Mouse (Mus musculus): ENCODE results near the gene Plin2. TPM values are rescaled to one million over a fixed set of nuclear protein-coding genes. Genes with fewer than 3 reads are reported as not detected.

Plin2 gene
- polyA plus RNA-seq, 1 experiment from 2014 or later, result 62.4 TPM

- Histone ChIP-seq H3K4me2 (replicated peaks) (no peak overlapping the region), H3K36me3 (no peaks in the 10 kb centered on the region), H3K9ac (no peak overlapping the region), H3K27me3 (no peaks in the 10 kb centered on the region; the same call in 1 of the 2 replicates), H3K4me3 (no peak overlapping the region), H3K4me1 (no peaks in the 10 kb centered on the region), H3K27ac (no peak overlapping the region), H3K9me3 (replicated peaks) (no peaks in the 10 kb centered on the region)
- WGBS, result 92% methylated on average over 7 of the region's 7 CpGs
- ATAC-seq (ENCODE audit: low FRiP score), result no peak
These were observed 23.1 kb upstream of the Plin2 start for GRCm38 (mm10) chr4:86692931-86693330.

- H3K9me3 ChIP-seq (replicated peaks), result no peaks in the 10 kb centered on the region
- H3K36me3 ChIP-seq, result no peaks in the 10 kb centered on the region
- H3K9ac ChIP-seq, result no peak overlapping the region
- H3K4me3 ChIP-seq, result no peak overlapping the region
- no peak for ATAC-seq (ENCODE audit: low FRiP score)
- no peak overlapping the region for H3K27ac ChIP-seq
- H3K4me2 ChIP-seq (replicated peaks), result no peak overlapping the region
- no peaks in the 10 kb centered on the region; the same call in 1 of the 2 replicates for H3K27me3 ChIP-seq
- WGBS, result 77% methylated on average over 4 of the region's 4 CpGs
- H3K4me1 ChIP-seq, result no peaks in the 10 kb centered on the region
These were observed 21.4 kb upstream of the Plin2 start for GRCm38 (mm10) chr4:86691290-86691689.

- Histone ChIP-seq H3K36me3 (no peaks in the 10 kb centered on the region), H3K9ac (no peak overlapping the region), H3K4me2 (replicated peaks) (no peak overlapping the region), H3K27me3 (no peaks in the 10 kb centered on the region; the same call in 1 of the 2 replicates), H3K9me3 (replicated peaks) (no peaks in the 10 kb centered on the region), H3K27ac (no peak overlapping the region), H3K4me3 (no peak overlapping the region), H3K4me1 (no peaks in the 10 kb centered on the region)
- ATAC-seq (ENCODE audit: low FRiP score), result no peak
- 85% methylated on average over 6 of the region's 6 CpGs for WGBS
These were observed 20.9 kb upstream of the Plin2 start for GRCm38 (mm10) chr4:86690768-86691167.

GRCm38 (mm10) chr4:86690194-86690593 lies 20.3 kb upstream of the Plin2 start:
- no peak overlapping the region for H3K27ac ChIP-seq
- ATAC-seq (ENCODE audit: low FRiP score), result no peak

GRCm38 (mm10) chr4:86689056-86689735 lies 19.3 kb upstream of the Plin2 start:
- H3K9ac ChIP-seq, result no peak overlapping the region
- no peaks in the 10 kb centered on the region for H3K36me3 ChIP-seq
- H3K4me3 ChIP-seq, result no peak overlapping the region
- ATAC-seq (ENCODE audit: low FRiP score), result no peak
- 82% methylated on average over 10 of the region's 10 CpGs for WGBS
- no peak overlapping the region for H3K27ac ChIP-seq
- no peaks in the 10 kb centered on the region; the same call in 1 of the 2 replicates for H3K27me3 ChIP-seq
- no peak overlapping the region for H3K4me2 ChIP-seq (replicated peaks)
- no peaks in the 10 kb centered on the region for H3K9me3 ChIP-seq (replicated peaks)
- H3K4me1 ChIP-seq, result no peaks in the 10 kb centered on the region

More at GRCm38 (mm10) chr4:86690194-86690593, 20.3 kb upstream of the Plin2 start:
- 66% methylated on average over 7 of the region's 7 CpGs for WGBS
- Histone ChIP-seq H3K27me3 (no peaks in the 10 kb centered on the region; the same call in 1 of the 2 replicates), H3K9me3 (replicated peaks) (no peaks in the 10 kb centered on the region), H3K36me3 (no peaks in the 10 kb centered on the region), H3K9ac (no peak overlapping the region), H3K4me1 (no peaks in the 10 kb centered on the region), H3K4me3 (no peak overlapping the region), H3K4me2 (replicated peaks) (no peak overlapping the region)

GRCm38 (mm10) chr4:86686564-86686963 lies 16.7 kb upstream of the Plin2 start:
- 79% methylated on average over 3 of the region's 3 CpGs for WGBS
- Histone ChIP-seq H3K9ac (no peak overlapping the region), H3K9me3 (replicated peaks) (no peaks in the 10 kb centered on the region), H3K36me3 (no peaks in the 10 kb centered on the region), H3K4me2 (replicated peaks) (no peak overlapping the region), H3K4me3 (no peak overlapping the region), H3K4me1 (no peaks in the 10 kb centered on the region), H3K27me3 (no peaks in the 10 kb centered on the region; the same call in 1 of the 2 replicates), H3K27ac (no peak overlapping the region)
- ATAC-seq (ENCODE audit: low FRiP score), result no peak

GRCm38 (mm10) chr4:86686009-86686366 lies 16.1 kb upstream of the Plin2 start:
- Histone ChIP-seq H3K36me3 (no peaks in the 10 kb centered on the region), H3K27me3 (no peaks in the 10 kb centered on the region; the same call in 1 of the 2 replicates), H3K27ac (no peak overlapping the region), H3K4me3 (no peak overlapping the region), H3K4me2 (replicated peaks) (no peak overlapping the region), H3K9me3 (replicated peaks) (no peaks in the 10 kb centered on the region), H3K9ac (no peak overlapping the region), H3K4me1 (no peaks in the 10 kb centered on the region)
- 78% methylated on average over 2 of the region's 2 CpGs for WGBS
- no peak for ATAC-seq (ENCODE audit: low FRiP score)

- H3K4me2 ChIP-seq (replicated peaks), result no peak overlapping the region
- no peak overlapping the region for H3K9ac ChIP-seq
- no peaks in the 10 kb centered on the region for H3K27me3 ChIP-seq
- no peaks in the 10 kb centered on the region for H3K36me3 ChIP-seq
- H3K9me3 ChIP-seq (replicated peaks), result no peaks in the 10 kb centered on the region
- no peaks in the 10 kb centered on the region for H3K4me1 ChIP-seq
- ATAC-seq (ENCODE audit: low FRiP score), result no peak
- 69% methylated on average over 11 of the region's 11 CpGs for WGBS
- H3K4me3 ChIP-seq, result no peak overlapping the region
- no peak overlapping the region for H3K27ac ChIP-seq
These were observed 15.6 kb upstream of the Plin2 start for GRCm38 (mm10) chr4:86685231-86686008.

- no peak for ATAC-seq (ENCODE audit: low FRiP score)
- no peak overlapping the region for H3K4me3 ChIP-seq
- no peak overlapping the region for H3K27ac ChIP-seq
- no peaks in the 10 kb centered on the region for H3K36me3 ChIP-seq
- H3K4me1 ChIP-seq, result no peaks in the 10 kb centered on the region
- H3K27me3 ChIP-seq, result no peaks in the 10 kb centered on the region
- no peak overlapping the region for H3K9ac ChIP-seq
- WGBS, result 89% methylated on average over 6 of the region's 6 CpGs
- no peaks in the 10 kb centered on the region for H3K9me3 ChIP-seq (replicated peaks)
- H3K4me2 ChIP-seq (replicated peaks), result no peak overlapping the region
These were observed 14.9 kb upstream of the Plin2 start for GRCm38 (mm10) chr4:86684806-86685205.

GRCm38 (mm10) chr4:86683746-86684145 lies 13.9 kb upstream of the Plin2 start:
- no peak overlapping the region for H3K4me2 ChIP-seq (replicated peaks)
- H3K9ac ChIP-seq, result no peak overlapping the region
- no peaks in the 10 kb centered on the region for H3K27me3 ChIP-seq
- H3K9me3 ChIP-seq (replicated peaks), result no peaks in the 10 kb centered on the region
- H3K36me3 ChIP-seq, result no peaks in the 10 kb centered on the region
- no peak overlapping the region for H3K4me3 ChIP-seq
- WGBS, result 89% methylated on average over 5 of the region's 5 CpGs
- no peaks in the 10 kb centered on the region for H3K4me1 ChIP-seq
- H3K27ac ChIP-seq, result no peak overlapping the region
- no peak for ATAC-seq (ENCODE audit: low FRiP score)

GRCm38 (mm10) chr4:86683280-86683679 lies 13.4 kb upstream of the Plin2 start:
- no peak overlapping the region for H3K4me3 ChIP-seq
- no peak overlapping the region for H3K4me2 ChIP-seq (replicated peaks)
- ATAC-seq (ENCODE audit: low FRiP score), result no peak
- H3K4me1 ChIP-seq, result no peaks in the 10 kb centered on the region
- H3K27ac ChIP-seq, result no peak overlapping the region
- no peaks in the 10 kb centered on the region for H3K27me3 ChIP-seq
- H3K36me3 ChIP-seq, result no peaks in the 10 kb centered on the region
- no peak overlapping the region for H3K9ac ChIP-seq
- no peaks in the 10 kb centered on the region for H3K9me3 ChIP-seq (replicated peaks)
- WGBS, result 93% methylated on average over 5 of the region's 5 CpGs

GRCm38 (mm10) chr4:86681846-86682245 lies 12.0 kb upstream of the Plin2 start:
- Histone ChIP-seq H3K9ac (no peak overlapping the region), H3K27ac (no peak overlapping the region), H3K9me3 (replicated peaks) (no peaks in the 10 kb centered on the region), H3K36me3 (no peaks in the 10 kb centered on the region), H3K4me3 (no peak overlapping the region), H3K4me1 (no peaks in the 10 kb centered on the region), H3K4me2 (replicated peaks) (no peak overlapping the region), H3K27me3 (no peaks in the 10 kb centered on the region)
- WGBS, result 76% methylated on average over 2 of the region's 2 CpGs
- no peak for ATAC-seq (ENCODE audit: low FRiP score)

GRCm38 (mm10) chr4:86681421-86681820 lies 11.6 kb upstream of the Plin2 start:
- Histone ChIP-seq H3K9ac (no peak overlapping the region), H3K9me3 (replicated peaks) (no peaks in the 10 kb centered on the region), H3K27me3 (no peaks in the 10 kb centered on the region), H3K4me1 (no peaks in the 10 kb centered on the region), H3K36me3 (no peaks in the 10 kb centered on the region), H3K4me2 (replicated peaks) (no peak overlapping the region), H3K4me3 (no peak overlapping the region), H3K27ac (no peak overlapping the region)
- ATAC-seq (ENCODE audit: low FRiP score), result no peak
- 39% methylated on average over 3 of the region's 3 CpGs for WGBS
